Mouse (Mus musculus): ENCODE results near the gene Plcb1.

The Plcb1 gene

GRCm38 (mm10) chr2:135439546-135440517, 654.0 kb downstream of the Plcb1 start:
- DNase-seq: no peak

- no peak for DNase-seq
Measured at GRCm38 (mm10) chr2:135453581-135453980, 667.7 kb downstream of the Plcb1 start.

GRCm38 (mm10) chr2:135454015-135454414, 668.1 kb downstream of the Plcb1 start:
- no peak for DNase-seq

GRCm38 (mm10) chr2:135454455-135454854, 668.6 kb downstream of the Plcb1 start:
- no peak for DNase-seq

GRCm38 (mm10) chr2:135467895-135468294, 682.0 kb downstream of the Plcb1 start:
- no peak for DNase-seq

- DNase-seq: no peak
Measured at GRCm38 (mm10) chr2:135474107-135474506, 688.2 kb downstream of the Plcb1 start.

- no peak for DNase-seq
Measured at GRCm38 (mm10) chr2:135485248-135485647, 699.4 kb downstream of the Plcb1 start.

GRCm38 (mm10) chr2:135488277-135488676, 702.4 kb downstream of the Plcb1 start:
- no peak for DNase-seq

GRCm38 (mm10) chr2:135489127-135489526, 703.3 kb downstream of the Plcb1 start:
- no peak for DNase-seq

- no peak for DNase-seq
Measured at GRCm38 (mm10) chr2:135492777-135493176, 706.9 kb downstream of the Plcb1 start.

- no peak for DNase-seq
Measured at GRCm38 (mm10) chr2:135496553-135496952, 710.7 kb downstream of the Plcb1 start.

- no peak for DNase-seq
Measured at GRCm38 (mm10) chr2:135497251-135497650, 711.4 kb downstream of the Plcb1 start.

GRCm38 (mm10) chr2:135500872-135501271, 715.0 kb downstream of the Plcb1 start:
- DNase-seq: no peak

GRCm38 (mm10) chr2:135503328-135503997, 717.6 kb downstream of the Plcb1 start:
- no peak for DNase-seq

- no peak for DNase-seq
Measured at GRCm38 (mm10) chr2:135503998-135504354, 718.1 kb downstream of the Plcb1 start.

GRCm38 (mm10) chr2:135507111-135507510, 721.2 kb downstream of the Plcb1 start:
- DNase-seq: no peak

GRCm38 (mm10) chr2:135518956-135519355, 733.1 kb downstream of the Plcb1 start:
- DNase-seq: no peak
